Mouse (Mus musculus) forebrain, postnatal 0 days (tissue): ENCODE measurements at regions not wholly inside any gene's neighbourhood (a gene's known extent, or its start where the extent isn't known, plus 50 kb on each side); places are given as distances from the start of the nearest gene placed in this dataset.

ENCODE experiments used
- ATAC-seq: fragments of 200-750 bp; cut with Nextera tagmentation; 2 replicates; pipeline ENCODE4 v1.8.0; 2017; ENCODE audit warnings: mild to moderate bottlenecking, moderate library complexity
- DNase-seq: peaks from one replicate; pipeline ENCODE4 v3.0.0-alpha.2; 2015
- H3K27ac ChIP-seq: fragments of 300-500 bp; sonication (generic); 2 replicates; pipeline ENCODE4 v1.5.1; 2014; ENCODE audit warnings: low read depth, mild to moderate bottlenecking, antibody characterized with exemption, low read length, moderate library complexity, mixed read lengths
- H3K27me3 ChIP-seq: fragments of 300-500 bp; sonication (generic); 2 replicates; pipeline ENCODE4 v1.6.1; 2014; ENCODE audit warnings: mild to moderate bottlenecking, low read length, mixed read lengths; ENCODE audit not compliant: insufficient read depth
- H3K36me3 ChIP-seq: fragments of 300-500 bp; sonication (generic); 2 replicates; pipeline ENCODE4 v1.6.1; 2014; ENCODE audit warnings: mild to moderate bottlenecking, moderate library complexity; ENCODE audit not compliant: insufficient read depth
- H3K4me1 ChIP-seq: fragments of 300-500 bp; sonication (generic); 2 replicates; pipeline ENCODE4 v1.6.1; 2014; ENCODE audit warnings: antibody characterized with exemption; ENCODE audit not compliant: insufficient read depth
- H3K4me2 ChIP-seq: fragments of 300-500 bp; sonication (generic); 2 replicates; pipeline ENCODE4 v1.6.1; 2014; ENCODE audit warnings: low read depth, mild to moderate bottlenecking, moderate library complexity
- H3K4me3 ChIP-seq: fragments of 300-500 bp; sonication (generic); 2 replicates; pipeline ENCODE4 v1.5.1; 2014; ENCODE audit warnings: low read depth, low read length, mixed read lengths
- H3K9ac ChIP-seq: fragments of 300-500 bp; sonication (generic); 2 replicates; pipeline ENCODE4 v1.6.1; 2014; ENCODE audit warnings: mild to moderate bottlenecking
- H3K9me3 ChIP-seq: fragments of 300-500 bp; sonication (generic); 2 replicates; pipeline ENCODE4 v1.6.1; 2016; ENCODE audit warnings: low read length
- CTCF ChIP-seq: sonication (generic); IDR thresholded peaks from 2 replicates; pipeline ENCODE4 v1.5.1; 2016; ENCODE audit warnings: antibody characterized with exemption, control low read depth, low read depth
- WGBS: fragments of 180-500 bp; shearing (Covaris S2); extraction: QIAGEN DNeasy Blood & Tissue Kit; methylation state at CpG from one replicate; pipeline ENCODE4 v1.1.7; 2014; 5-methylcytosine and 5-hydroxymethylcytosine counted together

DNA sequence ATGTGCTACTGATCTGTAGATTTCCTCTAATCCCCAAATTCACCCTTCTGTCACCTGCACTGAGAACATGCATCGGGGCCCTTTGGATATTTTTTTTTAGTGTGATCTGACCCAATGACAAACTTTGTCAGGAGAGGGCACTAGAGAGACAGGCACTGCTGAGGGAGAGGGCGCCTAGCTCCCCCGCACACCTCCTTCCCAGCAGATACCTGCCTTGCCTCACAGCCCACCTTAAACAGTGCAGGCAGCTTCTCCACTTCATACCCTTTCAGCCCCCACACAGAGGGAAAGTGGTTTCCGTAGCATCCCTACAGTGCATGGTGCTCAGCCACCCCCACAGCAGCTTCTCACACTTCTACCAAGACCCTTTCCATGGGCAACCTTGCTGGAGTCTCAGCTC, 670.0 kb downstream of the Tmem132b start:
- TF ChIP-seq CTCF: peak; percentile 62
- no peak overlapping the region for H3K4me3 ChIP-seq
- H3K27ac ChIP-seq: no peak overlapping the region
- no peaks in the 10 kb centered on the region for H3K36me3 ChIP-seq
- no peaks in the 10 kb centered on the region for H3K9me3 ChIP-seq
- no peak overlapping the region for H3K9ac ChIP-seq
- DNase-seq (peak; percentile 35), ATAC-seq (peak; percentile 32; the same call in 1 of the 2 replicates)
- no peak overlapping the region for H3K4me2 ChIP-seq
- WGBS: 33% methylated on average over 4 of the region's 4 CpGs
- H3K4me1 ChIP-seq: no peaks in the 10 kb centered on the region
- H3K27me3 ChIP-seq: no peaks in the 10 kb centered on the region

DNA sequence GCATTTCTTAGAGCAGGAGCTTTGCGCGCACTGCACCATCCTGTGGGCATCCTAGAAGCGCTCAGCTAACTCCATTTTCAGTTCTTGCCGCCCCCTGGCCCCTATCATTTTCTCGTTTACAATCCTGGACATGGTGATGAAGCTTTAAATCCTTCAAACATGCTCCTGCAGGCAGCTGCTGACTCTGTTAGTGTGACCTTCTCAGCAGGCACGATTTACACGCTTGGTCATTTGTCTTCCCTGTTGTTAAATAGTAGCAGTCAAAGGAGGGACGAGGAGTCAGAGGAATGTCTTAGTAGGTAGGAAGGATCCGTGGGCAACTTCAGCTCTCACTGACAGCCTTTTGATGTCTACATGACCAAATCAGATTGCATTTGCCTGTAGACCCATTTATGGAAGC, 670.4 kb downstream of the Tmem132b start:
- TF ChIP-seq CTCF: no peak
- Histone ChIP-seq H3K9me3 (no peaks in the 10 kb centered on the region), H3K4me3 (no peak overlapping the region), H3K9ac (no peak overlapping the region), H3K27ac (no peak overlapping the region), H3K36me3 (no peaks in the 10 kb centered on the region), H3K4me1 (no peaks in the 10 kb centered on the region), H3K4me2 (no peak overlapping the region), H3K27me3 (no peaks in the 10 kb centered on the region)
- no peak for DNase-seq
- WGBS: 70% methylated on average over 9 of the region's 9 CpGs
- ATAC-seq: no peak

DNA sequence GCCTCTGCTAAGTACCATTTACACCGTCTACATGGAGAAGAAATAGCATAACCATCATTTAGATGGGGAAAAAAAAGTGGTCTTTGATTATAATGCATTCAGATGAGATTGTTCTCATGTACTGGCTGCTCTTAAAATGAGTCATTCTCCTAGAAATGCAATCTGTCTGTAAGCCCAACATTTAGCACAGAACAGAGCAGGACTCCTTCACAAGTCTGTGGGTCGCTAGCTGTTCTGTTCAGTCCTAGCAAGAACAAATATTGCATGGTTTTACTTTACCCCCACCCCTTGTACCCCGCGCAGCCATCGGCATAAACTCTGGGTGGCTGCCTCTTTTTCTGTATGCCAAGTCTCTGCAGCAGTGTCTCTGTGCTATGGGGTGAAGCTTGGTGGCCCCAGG, 685.4 kb downstream of the Tmem132b start:
- H3K27me3 ChIP-seq: no peaks in the 10 kb centered on the region
- H3K9ac ChIP-seq: no peak overlapping the region
- no peak for TF ChIP-seq CTCF
- H3K4me1 ChIP-seq: no peaks in the 10 kb centered on the region
- ATAC-seq: no peak
- WGBS: 83% methylated on average over 5 of the region's 5 CpGs
- no peaks in the 10 kb centered on the region for H3K36me3 ChIP-seq
- no peak overlapping the region for H3K4me2 ChIP-seq
- H3K4me3 ChIP-seq: no peak overlapping the region
- no peak overlapping the region for H3K27ac ChIP-seq
- H3K9me3 ChIP-seq: no peaks in the 10 kb centered on the region
- no peak for DNase-seq

GRCm38 (mm10) chr5:126217746-126218145, 686.2 kb downstream of the Tmem132b start:
- Histone ChIP-seq H3K27me3 (no peaks in the 10 kb centered on the region), H3K4me3 (no peak overlapping the region), H3K9ac (no peak overlapping the region), H3K4me2 (no peak overlapping the region), H3K27ac (no peak overlapping the region), H3K4me1 (no peaks in the 10 kb centered on the region), H3K36me3 (no peaks in the 10 kb centered on the region), H3K9me3 (no peaks in the 10 kb centered on the region)
- TF ChIP-seq CTCF: no peak
- no peak for ATAC-seq
- WGBS: 59% methylated on average over 1 of the region's 1 CpGs
- DNase-seq: no peak

DNA sequence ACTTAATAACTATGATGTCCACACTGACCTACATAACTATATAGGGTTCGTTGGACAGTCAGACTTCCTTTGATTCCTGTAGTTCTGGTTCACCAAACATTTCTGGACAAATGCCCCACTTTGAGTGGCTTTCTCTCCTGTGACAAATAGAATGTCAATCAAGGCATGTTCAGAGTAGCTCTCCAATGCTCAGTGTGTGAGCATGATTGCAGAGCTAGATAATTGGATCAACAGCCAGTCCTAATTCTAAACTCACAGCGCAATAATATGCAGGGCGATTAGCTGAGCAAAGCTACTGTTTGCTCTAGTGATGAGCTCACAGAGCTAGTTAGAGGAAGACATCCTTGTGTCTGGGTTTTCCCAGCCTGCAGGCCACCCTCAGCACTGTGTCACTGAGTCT, 692.1 kb downstream of the Tmem132b start:
- 45% methylated on average over 3 of the region's 3 CpGs for whole genome bisulfite sequencing

GRCm38 (mm10) chr5:126230768-126231167, 699.2 kb downstream of the Tmem132b start:
- ATAC-seq: no peak

More for the DNA sequence above, 692.1 kb downstream of the Tmem132b start:
- ATAC-seq (no peak), DNase-seq (no peak)
- no peak overlapping the region for H3K4me3 ChIP-seq
- no peaks in the 10 kb centered on the region for H3K27me3 ChIP-seq
- no peak overlapping the region for H3K9ac ChIP-seq
- no peaks in the 10 kb centered on the region for H3K4me1 ChIP-seq
- H3K9me3 ChIP-seq: no peaks in the 10 kb centered on the region
- no peaks in the 10 kb centered on the region for H3K36me3 ChIP-seq
- no peak overlapping the region for H3K4me2 ChIP-seq
- H3K27ac ChIP-seq: no peak overlapping the region
- no peak for TF ChIP-seq CTCF

DNA sequence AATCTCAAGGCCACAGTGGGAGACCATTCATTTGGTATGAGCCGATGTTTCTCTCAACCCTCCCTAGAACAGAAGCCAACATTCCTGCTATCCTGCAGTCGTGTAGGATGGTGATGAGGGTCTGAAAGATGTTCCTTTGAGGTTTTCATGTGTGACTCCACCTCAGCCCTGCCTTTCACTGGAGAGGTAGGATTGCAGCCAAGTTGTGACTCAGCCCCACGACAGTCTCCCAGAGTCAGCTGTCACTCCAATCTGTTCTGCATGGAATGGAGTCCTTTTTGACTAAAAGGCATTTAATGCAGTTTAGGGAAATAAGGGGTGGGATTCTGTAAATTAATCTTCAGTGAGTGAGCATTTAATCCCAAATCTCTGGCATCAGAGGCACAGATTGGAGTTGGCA, 706.5 kb downstream of the Tmem132b start:
- Histone ChIP-seq H3K9me3 (no peaks in the 10 kb centered on the region), H3K4me2 (no peak overlapping the region), H3K36me3 (no peaks in the 10 kb centered on the region), H3K27me3 (no peaks in the 10 kb centered on the region), H3K4me3 (no peak overlapping the region), H3K9ac (no peak overlapping the region), H3K4me1 (no peaks in the 10 kb centered on the region), H3K27ac (no peak overlapping the region; the same call in 1 of the 2 replicates)
- peak; percentile 75 for DNase-seq
- WGBS: 35% methylated on average over 3 of the region's 3 CpGs
- ATAC-seq: no peak
- no peak for TF ChIP-seq CTCF

More at GRCm38 (mm10) chr5:126230768-126231167, 699.2 kb downstream of the Tmem132b start:
- H3K27me3 ChIP-seq: no peaks in the 10 kb centered on the region
- H3K9ac ChIP-seq: no peak overlapping the region
- H3K27ac ChIP-seq: no peak overlapping the region
- no peak for DNase-seq
- no peak for TF ChIP-seq CTCF
- no peak overlapping the region for H3K4me2 ChIP-seq
- H3K4me3 ChIP-seq: no peak overlapping the region
- no peaks in the 10 kb centered on the region for H3K4me1 ChIP-seq
- WGBS: 70% methylated on average over 4 of the region's 4 CpGs
- H3K9me3 ChIP-seq: no peaks in the 10 kb centered on the region
- no peaks in the 10 kb centered on the region for H3K36me3 ChIP-seq

GRCm38 (mm10) chr5:126245776-126246175, 714.2 kb downstream of the Tmem132b start:
- no peak for TF ChIP-seq CTCF
- Histone ChIP-seq H3K9ac (no peak overlapping the region), H3K9me3 (no peaks in the 10 kb centered on the region), H3K4me3 (no peak overlapping the region), H3K36me3 (no peaks in the 10 kb centered on the region), H3K27ac (no peak overlapping the region), H3K27me3 (no peaks in the 10 kb centered on the region), H3K4me1 (no peaks in the 10 kb centered on the region), H3K4me2 (no peak overlapping the region)
- DNase-seq: no peak
- 90% methylated on average over 2 of the region's 2 CpGs for WGBS
- ATAC-seq: no peak
